Mouse (Mus musculus) megakaryocyte progenitor cell, adult 5-6 weeks (primary cell): ENCODE measurements around the gene Plvap. TPM values are rescaled to one million over a fixed set of nuclear protein-coding genes. Genes with fewer than 3 reads are reported as not detected.

Experiments used
- ATAC-seq: replicated peaks from 2 replicates; pipeline ENCODE4 v1.8.0; 2016; ENCODE audit warnings: mild to moderate bottlenecking, moderate TSS enrichment, inconsistent platforms; ENCODE audit not compliant: poor library complexity
- total RNA-seq, 2 experiments: library from RNA; stranded (forward) in 1 of 2; stranded (reverse) in 1 of 2; fragments of 157-497, 149-512 nt in 1 of 2; fragments of 200-1000 nt in 1 of 2; gene quantifications; 2 replicates each; pipeline versions ENCODE4 v1.2.3 to v1.2.4; 2015 to 2017

Gene Plvap
- total RNA-seq, 2 experiments from 2014 or later = 0.67 to 0.71 TPM

- ATAC-seq = no peak
Observed at GRCm38 (mm10) chr8:71468001-71468400, 43.6 kb downstream of the Plvap start.

DNA sequence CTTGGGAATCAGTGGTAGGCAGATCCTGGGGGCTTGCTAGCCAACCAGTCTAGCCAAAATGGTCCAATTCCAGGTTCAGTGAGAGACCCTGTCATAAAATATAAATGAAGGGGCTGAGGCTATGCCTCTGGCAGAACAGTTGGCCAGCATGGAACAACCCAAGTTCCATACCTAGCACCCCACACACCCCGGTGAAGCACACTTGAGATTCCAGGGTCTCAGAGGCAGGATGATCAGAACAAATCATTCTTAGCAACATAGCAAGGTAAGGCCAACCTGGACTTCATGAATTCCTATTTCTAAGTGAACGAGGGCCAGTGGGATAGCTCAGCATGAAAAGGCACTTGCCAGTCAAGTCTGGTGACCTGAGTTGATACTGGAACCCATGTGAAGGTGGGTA is 44.4 kb downstream of the Plvap start:
- ATAC-seq = no peak

GRCm38 (mm10) chr8:71466198-71466597 is 45.4 kb downstream of the Plvap start:
- no peak for ATAC-seq

- ATAC-seq = no peak
Observed at GRCm38 (mm10) chr8:71465733-71466132, 45.8 kb downstream of the Plvap start.

DNA sequence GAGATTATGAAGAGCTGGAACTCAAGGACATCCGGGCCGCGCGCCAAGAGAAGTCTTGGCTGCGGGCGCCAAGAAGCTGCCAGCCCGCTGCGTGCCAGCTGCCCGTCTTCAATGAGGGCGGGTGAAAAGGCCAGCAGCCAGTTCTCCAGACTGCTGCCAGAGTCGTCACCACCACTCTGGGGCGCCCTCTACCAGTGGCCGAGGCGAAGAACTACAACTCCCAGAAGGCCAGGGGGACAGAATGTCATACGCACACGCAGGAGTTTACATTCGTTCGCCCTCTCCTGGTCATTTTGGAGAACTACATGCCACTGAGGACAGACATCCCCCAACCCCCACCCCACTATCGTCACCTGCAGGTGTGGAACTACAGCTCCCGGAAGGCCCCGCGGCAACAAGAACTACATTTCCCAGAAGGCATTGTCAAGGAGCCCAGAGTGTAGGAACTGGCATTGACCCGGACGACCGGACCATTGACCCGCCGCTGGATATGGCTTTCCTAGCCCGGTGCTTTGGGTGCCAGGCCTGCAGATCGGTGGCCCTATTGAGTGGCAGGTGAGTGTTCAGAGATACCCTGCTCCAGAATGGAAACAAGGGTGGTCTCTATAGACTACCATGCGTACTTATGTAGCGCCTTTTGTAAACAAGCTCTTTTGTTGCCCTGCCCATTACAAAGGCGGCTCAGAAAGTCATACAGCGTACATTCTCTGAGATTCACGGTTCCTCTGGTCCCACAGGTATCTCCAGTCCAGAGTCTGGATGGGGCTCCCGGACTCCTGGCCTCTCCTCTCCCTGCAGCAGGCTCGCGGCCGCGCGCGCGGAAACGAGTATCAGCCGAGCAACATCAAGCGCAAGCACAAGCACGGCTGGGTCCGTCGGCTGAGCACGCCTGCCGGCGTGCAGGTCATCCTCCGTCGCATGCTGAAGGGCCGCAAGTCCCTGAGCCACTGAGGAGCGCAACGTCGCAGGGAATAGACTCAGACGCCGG is 46.7 kb downstream of the Plvap start, which contains the start of gene Mrpl34:
Gene Mrpl34, plus strand, starts transcription at position 447 of the 988 bp plus-strand sequence.
- peak; percentile 74 for ATAC-seq

- ATAC-seq = peak; percentile 70
Observed at GRCm38 (mm10) chr8:71463188-71464033, 48.1 kb downstream of the Plvap start, which contains the start of gene Abhd8. Gene Abhd8 (minus strand): TSS chr8:71463655.

DNA sequence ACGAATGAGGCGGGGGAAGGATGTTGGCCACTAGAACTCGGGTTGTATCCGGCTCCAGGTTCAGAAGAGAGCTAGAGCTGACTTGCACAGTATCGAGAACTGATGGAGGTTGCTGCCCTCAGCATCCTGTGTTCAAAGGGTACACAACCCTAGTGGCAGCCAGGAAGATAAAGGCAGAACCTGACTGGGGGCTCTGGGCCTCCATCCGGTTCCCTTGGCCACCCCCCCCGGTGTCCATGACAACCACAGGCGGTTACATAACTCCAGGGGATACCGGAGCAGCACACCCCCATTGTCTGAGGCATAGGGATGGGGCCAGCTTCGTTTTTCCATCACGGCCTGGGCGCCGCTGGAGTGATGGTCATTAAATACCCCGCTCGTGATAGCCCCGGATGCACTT is 48.8 kb downstream of the Plvap start:
- no peak for ATAC-seq

GRCm38 (mm10) chr8:71462191-71462590 is 49.4 kb downstream of the Plvap start:
- no peak for ATAC-seq

DNA sequence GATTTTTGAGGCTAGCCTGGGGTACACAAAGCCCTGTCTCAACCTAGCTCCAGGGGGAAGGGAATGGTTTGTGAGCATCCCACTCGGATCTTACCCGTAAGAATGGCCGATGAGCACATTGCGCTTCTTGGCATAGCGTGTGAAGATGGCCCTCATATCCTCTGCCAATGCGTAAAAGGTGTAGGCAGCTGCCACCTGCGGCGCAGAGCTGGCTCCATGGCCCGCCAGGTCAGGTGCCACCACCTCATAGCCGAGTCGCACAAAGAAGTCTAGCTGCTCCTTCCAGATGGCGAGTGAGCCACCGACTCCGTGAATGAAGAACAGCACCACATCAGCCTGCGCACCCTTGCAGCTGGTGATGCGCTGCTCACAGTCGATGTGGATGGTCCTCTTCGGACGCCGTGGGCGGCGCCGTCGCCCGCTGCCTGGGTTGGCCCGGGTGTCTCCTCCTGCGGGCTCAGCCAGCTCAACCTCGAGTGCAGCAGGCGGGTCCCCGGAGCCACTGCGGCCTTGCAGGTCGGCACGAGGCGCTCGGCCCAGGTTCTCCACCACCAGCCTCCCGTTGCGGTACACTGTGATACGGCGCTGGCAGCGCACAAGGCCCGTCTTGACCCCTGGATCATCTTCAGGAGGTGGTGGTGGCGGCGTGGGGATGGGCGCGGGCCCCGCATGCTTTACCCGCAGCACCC is 50.3 kb downstream of the Plvap start:
- ATAC-seq = no peak

DNA sequence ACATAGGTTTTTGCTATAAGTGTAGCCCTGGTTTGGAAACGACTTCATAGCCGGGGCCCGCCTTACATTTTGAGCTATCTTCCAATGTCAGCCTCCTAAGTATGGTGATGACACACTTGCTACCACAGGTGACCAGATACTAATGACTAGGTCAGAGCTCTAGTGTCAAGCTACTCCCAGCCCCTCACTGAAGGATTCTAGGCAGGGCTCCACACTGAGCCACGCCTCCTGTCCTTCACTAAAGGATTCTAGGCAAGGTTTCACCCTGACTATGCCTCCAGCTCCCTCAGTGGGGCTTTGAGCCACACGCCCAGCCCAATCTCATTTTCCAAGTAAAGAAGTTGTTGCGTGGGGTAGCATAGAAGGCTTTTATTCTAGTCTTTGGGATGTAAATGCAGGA is 50.8 kb downstream of the Plvap start:
- ATAC-seq = no peak

DNA sequence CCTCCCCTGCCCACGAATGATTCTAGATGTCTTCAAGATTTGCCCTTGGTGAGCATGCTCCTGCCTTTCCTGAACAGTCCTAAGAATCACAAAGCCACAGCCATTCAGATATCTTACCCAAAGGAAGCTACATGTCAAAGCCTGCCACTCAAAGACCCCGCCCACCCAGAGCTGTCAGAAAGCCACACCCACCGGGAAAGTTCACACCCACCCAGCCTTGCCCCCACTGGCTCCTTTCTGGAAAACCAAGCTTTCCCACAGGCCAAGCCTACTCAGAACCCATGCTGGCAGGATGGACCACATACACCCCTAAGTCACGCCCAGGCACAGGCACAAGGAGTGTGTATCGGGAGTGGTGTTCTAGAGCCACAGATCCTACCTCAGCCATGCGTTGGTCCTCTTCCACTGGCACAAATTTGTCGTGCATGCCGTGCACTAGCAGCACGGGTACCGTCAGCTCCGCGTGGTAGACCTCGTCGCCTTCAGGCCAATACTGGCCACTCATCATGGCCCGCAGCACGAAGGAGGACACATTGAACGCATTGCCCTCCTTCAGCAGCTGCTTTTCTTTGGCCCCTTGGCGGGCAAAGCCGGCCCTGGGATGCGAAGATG is 53.8 kb downstream of the Plvap start:
- no peak for ATAC-seq

DNA sequence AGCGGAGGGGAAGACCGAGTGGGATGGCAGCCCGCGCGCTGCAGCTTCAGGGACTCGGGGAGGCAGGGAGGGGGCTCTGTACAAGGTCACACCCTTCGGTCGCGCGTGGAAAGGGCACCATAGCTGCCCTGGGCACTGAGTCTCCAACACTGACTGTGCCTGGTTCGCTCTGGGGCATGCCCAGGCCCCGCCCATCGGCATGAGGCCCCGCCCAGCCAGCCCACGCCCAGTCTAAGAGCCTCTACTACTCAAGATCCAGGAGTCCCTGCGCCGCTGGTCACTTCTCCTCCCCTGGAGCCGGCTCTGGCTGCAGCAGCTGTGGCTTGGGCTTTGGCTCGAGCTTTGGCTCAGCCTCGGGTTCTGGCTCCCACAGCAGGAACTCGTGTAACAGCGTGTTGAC is 54.6 kb downstream of the Plvap start:
- peak; percentile 68 for ATAC-seq

GRCm38 (mm10) chr8:71454668-71455067 is 56.9 kb downstream of the Plvap start:
- no peak for ATAC-seq

DNA sequence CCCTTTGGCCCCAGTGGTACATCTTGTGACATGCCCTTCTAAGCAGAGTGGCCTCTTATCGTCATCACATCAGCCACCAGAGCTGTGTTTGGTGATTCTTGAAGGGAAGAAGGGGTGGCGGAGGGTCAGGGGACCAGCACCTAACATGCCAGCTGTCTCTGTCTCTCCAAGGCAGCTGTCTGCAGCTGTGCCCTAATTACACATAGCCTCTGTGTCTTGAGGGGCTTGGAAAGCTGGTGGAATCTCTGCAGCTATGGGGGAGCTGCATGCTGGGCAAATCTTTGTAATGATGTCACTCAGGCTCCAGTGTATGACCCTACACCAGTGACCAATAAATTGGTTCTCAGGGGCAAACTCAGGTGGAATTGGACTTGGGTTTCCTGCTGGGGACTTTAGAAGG is 58.9 kb downstream of the Plvap start:
- ATAC-seq = no peak

DNA sequence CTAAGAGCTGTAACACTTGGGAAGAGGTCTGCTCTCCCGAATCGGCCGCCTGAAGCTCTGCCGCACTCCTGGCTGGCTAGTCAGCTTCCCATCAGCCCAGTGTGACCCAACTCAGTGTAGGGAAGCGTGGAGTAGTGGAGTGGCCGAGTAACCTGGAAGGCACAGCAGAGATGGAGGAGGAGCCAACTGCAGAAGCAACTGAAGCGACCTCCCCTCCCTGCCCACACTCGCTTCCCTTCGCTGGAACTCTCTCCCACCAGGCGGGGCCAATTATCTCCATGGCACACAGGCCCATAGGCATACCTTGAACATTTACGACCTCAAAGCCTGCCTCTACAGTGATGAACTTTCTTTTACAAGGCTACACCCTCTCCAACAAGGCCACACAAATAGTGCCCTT is 59.8 kb downstream of the Plvap start:
- no peak for ATAC-seq

DNA sequence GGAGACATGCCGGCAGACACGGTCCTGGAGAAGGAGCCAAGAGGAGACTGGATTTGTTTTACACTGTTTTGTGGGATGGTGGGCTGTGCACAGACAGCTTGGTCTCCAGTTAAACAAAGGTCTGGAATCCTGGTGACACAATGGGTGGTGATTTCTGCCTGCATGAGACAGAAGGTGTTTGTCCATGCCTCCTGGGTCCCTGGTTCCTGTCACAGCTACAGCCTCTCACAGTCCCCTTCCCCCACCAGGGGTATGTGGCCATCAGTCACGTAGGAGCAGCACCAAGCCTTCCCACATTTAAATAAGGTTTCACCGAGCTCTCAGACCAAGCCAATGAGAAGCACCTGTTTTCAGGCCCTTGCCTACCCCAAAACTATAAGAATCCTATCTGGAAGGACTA is 60.2 kb downstream of the Plvap start:
- no peak for ATAC-seq
